Mouse (Mus musculus): ENCODE results near the gene Sema6c. TPM values are rescaled to one million over a fixed set of nuclear protein-coding genes. Genes with fewer than 3 reads are reported as not detected.

The Sema6c gene
- polyA plus RNA-seq, 1 experiment, result 38.5 TPM

- H3K27ac ChIP-seq (ENCODE audit: control insufficient read depth, insufficient read depth, low read depth, low read length), result no peak overlapping the region
- no peaks in the 10 kb centered on the region; the same call in 1 of the 2 replicates for H3K27me3 ChIP-seq (ENCODE audit: control insufficient read depth, insufficient read depth, low read length)
- H3K36me3 ChIP-seq (ENCODE audit: control insufficient read depth, insufficient read depth, low read length), result no peaks in the 10 kb centered on the region
- H3K4me3 ChIP-seq (ENCODE audit: control insufficient read depth, low read depth, low read length), result no peak overlapping the region
- TF ChIP-seq POLR2A (IDR thresholded peaks at IDR 0.05; ENCODE audit: control insufficient read depth, low read depth, low read length), result no peak
- no peak for TF ChIP-seq CTCF (IDR thresholded peaks at IDR 0.05; ENCODE audit: control insufficient read depth, insufficient read depth, insufficient replicate concordance, low read depth, low read length)
- H3K4me1 ChIP-seq (ENCODE audit: control insufficient read depth, insufficient read depth, low read length), result peaks cover 15% of the 10 kb centered on the region
Observed at GRCm38 (mm10) chr3:95164256-95164550, 3.9 kb downstream of the Sema6c start.

GRCm38 (mm10) chr3:95164840-95165239 is 4.6 kb downstream of the Sema6c start:
- H3K4me1 ChIP-seq (ENCODE audit: control insufficient read depth, insufficient read depth, low read length), result peaks cover 11% of the 10 kb centered on the region
- no peak overlapping the region for H3K27ac ChIP-seq (ENCODE audit: control insufficient read depth, insufficient read depth, low read depth, low read length)
- no peaks in the 10 kb centered on the region; the same call in 1 of the 2 replicates for H3K27me3 ChIP-seq (ENCODE audit: control insufficient read depth, insufficient read depth, low read length)
- no peak overlapping the region for H3K4me3 ChIP-seq (ENCODE audit: control insufficient read depth, low read depth, low read length)
- no peak for TF ChIP-seq POLR2A (IDR thresholded peaks at IDR 0.05; ENCODE audit: control insufficient read depth, low read depth, low read length)
- TF ChIP-seq CTCF (IDR thresholded peaks at IDR 0.05; ENCODE audit: control insufficient read depth, insufficient read depth, insufficient replicate concordance, low read depth, low read length), result no peak
- no peaks in the 10 kb centered on the region for H3K36me3 ChIP-seq (ENCODE audit: control insufficient read depth, insufficient read depth, low read length)

GRCm38 (mm10) chr3:95169996-95170395 is 9.7 kb downstream of the Sema6c start:
- Histone ChIP-seq H3K27ac (ENCODE audit: control insufficient read depth, insufficient read depth, low read depth, low read length) (no peak overlapping the region), H3K4me3 (ENCODE audit: control insufficient read depth, low read depth, low read length) (no peak overlapping the region), H3K36me3 (ENCODE audit: control insufficient read depth, insufficient read depth, low read length) (no peaks in the 10 kb centered on the region), H3K27me3 (ENCODE audit: control insufficient read depth, insufficient read depth, low read length) (no peaks in the 10 kb centered on the region; the same call in 1 of the 2 replicates), H3K4me1 (ENCODE audit: control insufficient read depth, insufficient read depth, low read length) (peaks cover 23% of the 10 kb centered on the region)
- no peak for TF ChIP-seq POLR2A (IDR thresholded peaks at IDR 0.05; ENCODE audit: control insufficient read depth, low read depth, low read length)
- TF ChIP-seq CTCF (IDR thresholded peaks at IDR 0.05; ENCODE audit: control insufficient read depth, insufficient read depth, insufficient replicate concordance, low read depth, low read length), result no peak

- H3K27ac ChIP-seq (ENCODE audit: control insufficient read depth, insufficient read depth, low read depth, low read length), result no peak overlapping the region
- no peak overlapping the region for H3K4me3 ChIP-seq (ENCODE audit: control insufficient read depth, low read depth, low read length)
- H3K4me1 ChIP-seq (ENCODE audit: control insufficient read depth, insufficient read depth, low read length), result peaks cover 23% of the 10 kb centered on the region
- H3K27me3 ChIP-seq (ENCODE audit: control insufficient read depth, insufficient read depth, low read length), result no peaks in the 10 kb centered on the region; the same call in 1 of the 2 replicates
- TF ChIP-seq POLR2A (IDR thresholded peaks at IDR 0.05; ENCODE audit: control insufficient read depth, low read depth, low read length), result no peak
- no peak for TF ChIP-seq CTCF (IDR thresholded peaks at IDR 0.05; ENCODE audit: control insufficient read depth, insufficient read depth, insufficient replicate concordance, low read depth, low read length)
- H3K36me3 ChIP-seq (ENCODE audit: control insufficient read depth, insufficient read depth, low read length), result no peaks in the 10 kb centered on the region
Observed at GRCm38 (mm10) chr3:95171105-95171504, 10.8 kb downstream of the Sema6c start.

- Histone ChIP-seq H3K4me1 (ENCODE audit: control insufficient read depth, insufficient read depth, low read length) (peaks cover 23% of the 10 kb centered on the region), H3K27me3 (ENCODE audit: control insufficient read depth, insufficient read depth, low read length) (no peaks in the 10 kb centered on the region; the same call in 1 of the 2 replicates), H3K4me3 (ENCODE audit: control insufficient read depth, low read depth, low read length) (peak overlapping the region; percentile 57), H3K27ac (ENCODE audit: control insufficient read depth, insufficient read depth, low read depth, low read length) (no peak overlapping the region; the same call in 1 of the 2 replicates), H3K36me3 (ENCODE audit: control insufficient read depth, insufficient read depth, low read length) (no peaks in the 10 kb centered on the region)
- TF ChIP-seq CTCF (IDR thresholded peaks at IDR 0.05; ENCODE audit: control insufficient read depth, insufficient read depth, insufficient replicate concordance, low read depth, low read length) (no peak), POLR2A (IDR thresholded peaks at IDR 0.05; ENCODE audit: control insufficient read depth, low read depth, low read length) (no peak)
Observed at GRCm38 (mm10) chr3:95172526-95173255, 12.4 kb downstream of the Sema6c start.

- Histone ChIP-seq H3K4me3 (ENCODE audit: control insufficient read depth, low read depth, low read length) (peak overlapping the region; percentile 57), H3K4me1 (ENCODE audit: control insufficient read depth, insufficient read depth, low read length) (peaks cover 23% of the 10 kb centered on the region), H3K36me3 (ENCODE audit: control insufficient read depth, insufficient read depth, low read length) (no peaks in the 10 kb centered on the region), H3K27me3 (ENCODE audit: control insufficient read depth, insufficient read depth, low read length) (no peaks in the 10 kb centered on the region; the same call in 1 of the 2 replicates), H3K27ac (ENCODE audit: control insufficient read depth, insufficient read depth, low read depth, low read length) (peak overlapping the region; percentile 80)
- no peak for TF ChIP-seq POLR2A (IDR thresholded peaks at IDR 0.05; ENCODE audit: control insufficient read depth, low read depth, low read length)
- no peak for TF ChIP-seq CTCF (IDR thresholded peaks at IDR 0.05; ENCODE audit: control insufficient read depth, insufficient read depth, insufficient replicate concordance, low read depth, low read length)
Observed at GRCm38 (mm10) chr3:95173256-95173949, 13.1 kb downstream of the Sema6c start.

- Histone ChIP-seq H3K27me3 (ENCODE audit: control insufficient read depth, insufficient read depth, low read length) (no peaks in the 10 kb centered on the region; the same call in 1 of the 2 replicates), H3K27ac (ENCODE audit: control insufficient read depth, insufficient read depth, low read depth, low read length) (peak overlapping the region; percentile 80), H3K4me1 (ENCODE audit: control insufficient read depth, insufficient read depth, low read length) (peaks cover 23% of the 10 kb centered on the region), H3K4me3 (ENCODE audit: control insufficient read depth, low read depth, low read length) (peak overlapping the region; percentile 57), H3K36me3 (ENCODE audit: control insufficient read depth, insufficient read depth, low read length) (no peaks in the 10 kb centered on the region)
- TF ChIP-seq POLR2A (IDR thresholded peaks at IDR 0.05; ENCODE audit: control insufficient read depth, low read depth, low read length) (peak; percentile 15; the same call in 1 of the 2 replicates), CTCF (IDR thresholded peaks at IDR 0.05; ENCODE audit: control insufficient read depth, insufficient read depth, insufficient replicate concordance, low read depth, low read length) (peak; percentile 85; the same call in 1 of the 2 replicates)
Observed at GRCm38 (mm10) chr3:95174011-95174592, 13.8 kb downstream of the Sema6c start.

All from testis, adult 2 months (tissue).